Mouse (Mus musculus) brown adipose tissue, adult 24 weeks (tissue): ENCODE results near the gene Apbb2. TPM values are rescaled to one million over a fixed set of nuclear protein-coding genes. Genes with fewer than 3 reads are reported as not detected.

ENCODE experiments used
- H3K27ac ChIP-seq: fragments of 200-500 bp; replicated peaks from 2 replicates; pipeline ENCODE4 v1.5.1; 2012; ENCODE audit warnings: low read depth, mild to moderate bottlenecking, low read length
- H3K4me1 ChIP-seq: fragments of 200-500 bp; 2 replicates; pipeline ENCODE4 v1.6.1; 2012; ENCODE audit warnings: low read length, mixed read lengths; ENCODE audit not compliant: control insufficient read depth, insufficient read depth, insufficient read length
- H3K4me3 ChIP-seq: fragments of 200-500 bp; 2 replicates; pipeline ENCODE4 v1.5.1; 2012; ENCODE audit warnings: low read depth, mild to moderate bottlenecking, low read length, moderate library complexity; ENCODE audit not compliant: insufficient read depth
- polyA plus RNA-seq: library from polyadenylated mRNA; stranded (reverse); fragments of >200 nt; gene quantifications from 2 replicates; pipeline ENCODE4 v1.2.4, GENCODE M21; 2012; ENCODE audit not compliant: missing spikeins, insufficient read depth, insufficient read length

Gene Apbb2
- polyA plus RNA-seq, 1 experiment = 3.5 TPM

DNA sequence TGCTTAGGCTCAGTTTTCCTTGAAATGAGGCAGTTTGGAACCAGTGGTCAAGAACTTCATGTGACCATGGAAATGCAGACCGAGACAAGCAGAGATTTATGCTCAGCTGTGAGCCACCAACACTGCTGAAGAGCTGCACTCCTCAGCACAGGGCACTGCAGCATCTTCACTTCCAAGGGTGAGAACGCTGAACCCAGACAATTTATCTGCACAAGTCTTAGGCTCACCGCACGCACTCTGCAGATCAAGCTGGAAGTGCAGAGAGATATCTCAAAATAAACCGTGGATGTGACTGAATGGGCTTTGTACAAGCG is 114.2 kb downstream of the Apbb2 start:
- Histone ChIP-seq H3K4me1 (peaks cover 23% of the 10 kb centered on the region), H3K27ac (peak overlapping the region; percentile 95), H3K4me3 (no peak overlapping the region; the same call in 1 of the 2 replicates)

GRCm38 (mm10) chr5:66503557-66504433 is 114.8 kb downstream of the Apbb2 start:
- peak overlapping the region; percentile 5; the same call in 1 of the 2 replicates for H3K4me3 ChIP-seq
- peaks cover 19% of the 10 kb centered on the region for H3K4me1 ChIP-seq
- peak overlapping the region; percentile 95 for H3K27ac ChIP-seq

- Histone ChIP-seq H3K4me1 (peaks cover 19% of the 10 kb centered on the region), H3K27ac (peak overlapping the region; percentile 95), H3K4me3 (no peak overlapping the region)
Observed at GRCm38 (mm10) chr5:66503033-66503432, 115.6 kb downstream of the Apbb2 start.

DNA sequence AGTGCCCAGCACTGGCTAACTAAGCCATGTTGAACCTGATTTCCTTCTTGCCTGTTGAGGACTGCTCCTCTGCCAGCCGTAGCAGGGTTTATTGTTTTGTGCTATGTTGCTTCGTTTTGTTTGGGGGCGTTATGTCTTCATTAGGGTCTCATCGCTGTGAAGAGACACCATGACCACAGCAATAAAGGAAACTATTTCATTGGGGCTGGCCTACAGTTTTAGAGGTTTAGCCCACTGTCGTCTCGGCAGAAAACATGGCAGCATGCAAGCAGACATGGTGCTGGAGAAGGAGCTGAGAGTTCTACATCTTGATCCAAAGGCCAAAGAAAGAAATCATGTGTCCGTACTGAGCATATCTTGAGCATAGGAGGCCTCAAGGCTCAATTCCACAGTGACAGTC is 119.0 kb downstream of the Apbb2 start:
- Histone ChIP-seq H3K4me3 (no peak overlapping the region), H3K4me1 (peaks cover 34% of the 10 kb centered on the region), H3K27ac (no peak overlapping the region)

DNA sequence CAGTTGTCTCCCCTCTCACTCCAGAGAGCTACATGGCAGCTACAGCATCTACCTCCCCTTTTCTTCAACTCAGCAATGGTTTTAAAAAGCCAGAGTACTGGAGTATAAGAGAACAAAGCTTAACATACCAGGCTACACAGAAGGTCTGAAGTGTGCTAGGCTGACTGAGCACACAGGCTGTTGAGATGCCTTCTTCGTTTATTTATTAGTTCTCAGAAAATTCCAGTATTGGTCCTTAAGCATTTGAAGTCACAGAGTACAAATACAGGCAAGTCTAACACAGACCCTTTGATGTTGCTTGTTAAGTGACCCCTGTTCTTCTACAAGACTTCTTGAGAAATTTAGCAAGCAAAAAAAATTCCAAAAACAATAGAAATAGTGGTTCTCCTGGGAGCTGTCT is 120.4 kb downstream of the Apbb2 start:
- no peak overlapping the region for H3K4me3 ChIP-seq
- peaks cover 28% of the 10 kb centered on the region for H3K4me1 ChIP-seq
- H3K27ac ChIP-seq = 0 out of 2 replicates have a peak overlapping the region, but pooled peaks have one; percentile 45

DNA sequence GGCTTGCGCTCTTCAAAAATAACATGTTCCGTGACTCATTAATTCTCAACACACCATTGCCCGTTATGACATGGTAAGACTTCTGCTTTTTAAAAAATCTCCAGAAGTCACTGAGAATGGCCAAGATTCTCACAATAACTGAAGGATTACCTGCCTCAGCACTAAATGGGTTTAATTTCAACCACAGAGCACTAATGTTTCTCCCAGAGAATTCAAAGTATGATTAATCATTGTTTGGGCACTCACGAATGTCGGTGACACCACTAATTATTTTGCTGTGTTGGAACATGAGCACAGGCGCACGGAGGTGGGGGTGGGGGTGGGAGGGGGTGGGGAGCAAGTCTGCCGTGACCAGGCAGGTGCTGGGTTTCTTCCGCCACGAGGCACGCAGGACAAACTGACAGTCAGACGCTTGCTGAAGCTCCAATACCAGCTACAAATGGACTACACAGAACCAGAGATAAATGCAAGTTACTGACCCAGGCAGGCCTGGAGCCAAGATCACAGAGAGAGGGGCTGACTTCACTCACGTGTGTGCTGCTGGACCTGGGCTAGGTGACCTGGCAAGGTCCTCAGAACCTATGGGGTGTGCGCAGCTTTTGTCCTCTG is 121.0 kb downstream of the Apbb2 start:
- H3K4me1 ChIP-seq = peaks cover 26% of the 10 kb centered on the region
- H3K4me3 ChIP-seq = no peak overlapping the region
- 0 out of 2 replicates have a peak overlapping the region, but pooled peaks have one; percentile 45 for H3K27ac ChIP-seq

DNA sequence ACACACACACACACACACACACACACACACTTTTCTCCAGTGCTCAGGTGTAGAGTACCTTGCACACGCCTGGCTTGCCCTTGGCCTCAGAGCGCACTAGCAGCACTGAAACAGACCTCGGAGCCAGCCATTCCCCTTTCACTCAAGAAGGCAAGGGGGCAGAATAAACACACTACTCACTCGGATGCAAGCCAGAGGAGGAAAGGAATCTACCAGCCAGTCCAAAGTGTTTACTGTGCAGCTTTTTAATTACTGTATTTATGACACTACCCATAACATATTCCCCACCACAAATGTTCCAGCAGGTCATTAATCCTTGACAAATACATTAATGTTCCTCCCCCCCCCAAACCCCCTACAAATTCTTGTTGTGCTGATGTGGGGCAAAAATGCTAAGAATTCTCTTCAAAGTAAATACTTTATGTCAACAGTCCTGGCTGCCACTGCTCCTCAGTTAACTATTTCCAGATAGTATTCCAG is 121.7 kb downstream of the Apbb2 start:
- Histone ChIP-seq H3K27ac (no peak overlapping the region), H3K4me1 (peaks cover 26% of the 10 kb centered on the region), H3K4me3 (no peak overlapping the region)

DNA sequence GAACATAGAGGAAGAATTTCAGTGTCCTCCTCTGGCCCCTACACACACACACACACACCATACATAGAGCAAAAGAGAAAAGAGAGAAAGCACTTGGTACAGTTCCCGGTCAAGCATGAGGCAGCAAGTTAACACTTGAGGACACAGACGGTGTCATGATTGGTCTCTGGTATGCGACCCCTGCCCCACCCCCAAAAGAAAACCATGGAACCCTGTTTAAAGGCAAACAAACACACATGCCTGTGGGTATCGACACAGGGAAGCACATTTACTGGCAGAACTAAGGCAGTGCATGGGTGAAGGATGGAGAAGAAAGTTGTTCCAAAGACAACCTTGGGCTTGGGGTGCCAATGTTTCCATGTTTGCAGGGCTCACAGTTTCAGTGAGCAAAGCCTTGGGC is 123.9 kb downstream of the Apbb2 start:
- peaks cover 26% of the 10 kb centered on the region for H3K4me1 ChIP-seq
- no peak overlapping the region for H3K27ac ChIP-seq
- no peak overlapping the region for H3K4me3 ChIP-seq

DNA sequence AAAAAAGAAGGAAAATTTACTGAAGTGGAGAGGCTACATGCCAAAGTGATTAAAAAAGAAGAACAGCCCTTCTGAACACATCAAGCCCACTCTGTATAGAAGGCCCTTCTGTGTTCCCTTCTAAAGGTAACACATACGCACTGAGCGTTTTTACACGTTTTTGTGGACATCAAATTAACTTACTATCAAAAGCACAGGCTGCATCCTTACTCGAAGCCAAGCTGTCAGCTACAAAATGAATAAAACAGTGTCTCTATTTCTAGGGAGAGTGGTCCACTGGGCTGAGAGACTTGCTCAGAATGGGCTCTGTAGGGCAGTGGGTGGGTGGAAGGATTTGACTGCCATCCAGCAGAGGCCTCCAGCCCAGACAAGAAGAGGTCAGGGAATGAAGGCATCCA is 126.0 kb downstream of the Apbb2 start:
- H3K4me3 ChIP-seq = no peak overlapping the region
- no peak overlapping the region for H3K27ac ChIP-seq
- H3K4me1 ChIP-seq = peaks cover 23% of the 10 kb centered on the region

DNA sequence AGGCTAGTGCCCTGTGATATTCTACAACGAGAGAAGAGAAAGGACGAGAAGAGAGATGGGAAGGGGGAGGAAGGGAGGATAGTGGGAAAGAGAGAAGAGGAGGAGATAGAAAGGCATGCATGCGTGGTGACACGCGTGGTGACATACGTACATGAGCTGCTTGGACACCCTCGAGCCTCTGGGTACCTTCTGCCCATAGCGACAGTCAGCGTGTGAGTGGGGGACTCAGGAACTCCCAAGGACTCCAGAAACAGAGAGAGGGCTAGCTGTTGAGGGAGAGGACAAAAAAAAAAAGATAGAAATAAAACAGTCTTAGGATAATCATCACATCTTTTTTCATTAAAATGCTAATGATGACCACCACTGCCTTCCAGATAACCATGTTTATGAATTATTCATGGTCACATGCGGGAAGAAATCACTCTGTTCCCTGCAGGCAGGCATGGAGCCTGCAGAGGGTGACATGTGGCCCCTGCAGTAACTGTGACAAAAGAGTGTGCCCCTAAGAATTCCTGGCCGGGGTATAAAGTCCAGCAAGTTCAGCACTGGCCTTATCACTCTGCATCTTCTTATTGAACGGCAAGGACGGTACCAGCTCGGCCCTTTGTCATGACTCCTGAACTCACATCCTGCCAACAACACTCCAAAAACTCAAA is 126.5 kb downstream of the Apbb2 start:
- peaks cover 23% of the 10 kb centered on the region for H3K4me1 ChIP-seq
- H3K4me3 ChIP-seq = no peak overlapping the region
- no peak overlapping the region for H3K27ac ChIP-seq

DNA sequence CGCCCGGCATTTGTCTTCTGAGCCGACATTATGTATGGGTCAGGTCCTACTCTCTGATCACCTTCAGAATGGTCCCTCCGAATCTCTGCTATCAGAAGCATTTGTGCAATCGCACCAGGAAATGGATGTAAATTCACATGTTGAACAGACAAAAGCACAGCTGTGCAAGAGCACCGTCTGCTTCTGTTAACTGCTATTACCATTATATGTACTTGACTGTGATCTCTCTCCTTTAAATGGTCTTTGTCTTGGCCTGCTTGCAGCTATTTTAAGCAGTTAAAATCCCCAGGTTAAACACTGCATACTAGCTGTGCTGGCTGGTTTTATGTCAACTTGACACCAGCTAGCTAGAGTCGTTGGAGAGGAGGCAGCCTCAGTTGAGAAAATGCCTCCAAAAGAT is 132.6 kb downstream of the Apbb2 start:
- peaks cover 1% of the 10 kb centered on the region; the same call in 1 of the 2 replicates for H3K4me1 ChIP-seq
- H3K4me3 ChIP-seq = no peak overlapping the region
- H3K27ac ChIP-seq = no peak overlapping the region

- Histone ChIP-seq H3K4me3 (no peak overlapping the region), H3K4me1 (peaks cover 51% of the 10 kb centered on the region), H3K27ac (no peak overlapping the region)
Observed at GRCm38 (mm10) chr5:66476266-66476665, 142.3 kb downstream of the Apbb2 start.

GRCm38 (mm10) chr5:66475824-66476223 is 142.8 kb downstream of the Apbb2 start:
- Histone ChIP-seq H3K27ac (0 out of 2 replicates have a peak overlapping the region, but pooled peaks have one; percentile 29), H3K4me3 (no peak overlapping the region), H3K4me1 (peaks cover 52% of the 10 kb centered on the region)

DNA sequence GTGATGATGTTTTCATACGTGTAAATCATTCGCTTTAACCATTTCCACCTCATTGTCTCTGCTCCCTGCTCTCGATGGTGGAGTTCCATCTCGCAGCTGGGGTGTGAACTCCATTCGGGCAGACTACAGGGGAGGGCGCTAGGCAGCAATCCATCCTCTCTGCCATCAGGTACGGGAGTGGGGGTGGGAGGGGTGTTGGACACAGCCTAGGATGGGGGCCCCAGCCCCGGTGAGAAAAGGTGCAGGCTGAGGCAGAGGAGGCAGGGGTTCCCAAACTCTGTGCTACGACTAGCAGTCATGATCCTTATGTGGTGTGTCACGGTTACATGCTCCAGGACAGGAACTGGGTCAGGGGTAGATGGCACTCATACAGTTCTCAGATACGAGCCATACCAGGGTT is 144.4 kb downstream of the Apbb2 start:
- peak overlapping the region; percentile 83 for H3K27ac ChIP-seq

GRCm38 (mm10) chr5:66473599-66473998 is 145.0 kb downstream of the Apbb2 start:
- peak overlapping the region; percentile 91 for H3K27ac ChIP-seq
- no peak overlapping the region for H3K4me3 ChIP-seq

More for the DNA sequence above, 144.4 kb downstream of the Apbb2 start:
- peaks cover 48% of the 10 kb centered on the region for H3K4me1 ChIP-seq
- H3K4me3 ChIP-seq = no peak overlapping the region

More at GRCm38 (mm10) chr5:66473599-66473998, 145.0 kb downstream of the Apbb2 start:
- peaks cover 45% of the 10 kb centered on the region for H3K4me1 ChIP-seq
